Mouse (Mus musculus): ENCODE results near the gene Ddost.
A peak's percentile ranks its signal among the peaks of the same experiment; 100 is the strongest.
"Not testable (repeated sequence)": the region's sequence is repeated elsewhere in the genome, so short reads cannot be mapped to it uniquely, and the experiment has no call there.

The Ddost gene

DNA sequence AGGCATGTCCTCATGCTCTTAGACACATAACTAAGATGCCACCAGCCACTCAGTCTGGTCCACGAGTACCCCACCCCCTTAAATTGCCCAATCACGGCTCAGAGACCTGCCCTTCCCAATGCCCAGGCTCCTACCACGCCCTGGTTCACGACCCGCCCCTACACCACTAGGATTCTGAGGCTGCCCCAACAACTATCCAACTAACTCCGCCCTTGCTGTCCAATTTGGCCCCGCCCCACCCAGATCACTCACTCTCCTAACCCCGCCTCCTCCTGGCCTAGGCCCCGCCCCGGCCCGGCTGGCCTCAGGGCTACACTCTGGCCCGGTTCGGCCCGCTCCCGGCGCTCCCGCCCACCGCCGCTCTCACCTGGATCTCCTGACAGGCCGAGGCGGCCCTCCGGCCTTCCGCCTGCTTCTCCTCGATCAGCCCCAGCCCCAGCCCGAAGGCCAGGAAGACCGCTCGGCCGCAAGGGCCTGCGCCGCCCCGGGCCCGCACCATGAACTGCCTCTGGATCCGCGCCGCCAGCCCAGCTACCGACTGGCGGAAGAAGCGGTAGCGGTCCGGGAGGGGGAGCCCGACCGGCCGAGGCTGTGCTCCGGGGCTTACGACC lies 21.0 kb downstream of the Ddost start:
- Histone ChIP-seq H3K9me3 (ENCODE audit: low read length) (peaks cover 33% of the 10 kb centered on the region), H3K36me3 (ENCODE audit: insufficient read depth, low read length) (no peaks in the 10 kb centered on the region), H3K4me3 (replicated peaks; ENCODE audit: low read length) (peak overlapping the region; percentile 97), H3K27me3 (ENCODE audit: insufficient read depth, low read length) (no peaks in the 10 kb centered on the region), H3K4me1 (replicated peaks; ENCODE audit: low read depth, low read length) (peaks cover 45% of the 10 kb centered on the region)
- no peak for TF ChIP-seq POU5F1 (IDR thresholded peaks at IDR 0.05; ENCODE audit: borderline replicate concordance, low read length)
- no peak for TF ChIP-seq NANOG (IDR thresholded peaks at IDR 0.05; ENCODE audit: borderline replicate concordance, low read length)
- TF ChIP-seq CTCF (conservative IDR thresholded peaks at IDR 0.05; ENCODE audit: low read length): no peak

DNA sequence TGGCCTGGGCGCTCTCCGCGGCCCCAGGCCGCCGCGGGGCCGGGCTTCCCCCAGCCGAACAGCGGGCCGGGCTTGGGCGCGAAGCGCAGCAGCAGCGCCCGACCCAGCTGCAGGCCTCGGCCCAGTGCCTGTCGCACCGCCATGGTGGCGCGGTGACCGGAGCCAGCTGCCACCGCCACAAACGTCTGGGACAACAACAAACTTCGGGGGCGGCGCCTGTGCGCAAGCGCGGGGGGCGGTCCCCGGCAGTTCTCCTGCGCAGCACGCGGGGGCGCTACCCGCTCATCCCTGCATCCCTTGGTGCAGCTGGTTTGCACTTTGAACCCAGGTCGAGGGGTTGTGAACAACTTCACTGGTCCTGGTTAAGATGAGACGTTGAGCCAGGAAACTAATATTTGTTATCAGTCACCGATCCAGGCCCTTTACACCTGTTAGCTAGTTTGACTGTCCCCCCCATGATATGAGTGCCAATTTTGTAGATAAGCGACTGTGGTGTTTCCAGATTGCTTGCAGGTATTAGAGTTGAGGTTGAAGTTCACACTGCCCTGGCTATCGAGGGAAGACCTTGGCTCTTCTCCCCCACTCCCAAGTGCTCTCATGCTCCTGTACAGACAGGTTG lies 21.7 kb downstream of the Ddost start, which contains the start of gene Pink1:
Pink1 (minus strand) TSS at position 231 of the 619 bp plus-strand sequence.
- Histone ChIP-seq H3K4me3 (replicated peaks; ENCODE audit: low read length) (peak within 1 kb of the TSS; percentile 97), H3K9me3 (ENCODE audit: low read length) (peaks cover 33% of the 10 kb centered on the region), H3K4me1 (replicated peaks; ENCODE audit: low read depth, low read length) (peaks cover 46% of the 10 kb centered on the region), H3K27me3 (ENCODE audit: insufficient read depth, low read length) (no peaks in the 10 kb centered on the region), H3K36me3 (ENCODE audit: insufficient read depth, low read length) (no peaks in the 10 kb centered on the region)
- TF ChIP-seq CTCF (conservative IDR thresholded peaks at IDR 0.05; ENCODE audit: low read length) (peak; percentile 30), NANOG (IDR thresholded peaks at IDR 0.05; ENCODE audit: borderline replicate concordance, low read length) (no peak)

DNA sequence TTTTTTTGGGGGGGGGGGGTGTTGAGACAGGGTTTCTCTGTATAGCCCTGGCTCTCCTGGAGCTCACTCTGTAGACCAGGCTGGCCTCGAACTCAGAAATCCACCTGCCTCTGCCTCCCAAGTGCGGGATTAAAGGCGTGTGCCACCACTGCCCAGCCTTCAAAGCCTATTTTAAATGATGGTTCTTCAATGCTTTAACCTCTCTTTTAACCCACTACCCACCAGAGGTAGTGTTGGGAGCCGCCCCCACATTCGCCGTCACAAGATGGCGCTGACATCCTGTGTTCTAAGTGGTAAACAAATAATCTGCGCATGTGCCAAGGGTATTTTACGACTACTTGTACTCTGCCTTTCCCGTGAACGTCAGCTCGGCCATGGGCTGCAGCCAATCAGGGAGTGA lies 22.6 kb downstream of the Ddost start:
- H3K4me3 ChIP-seq (replicated peaks; ENCODE audit: low read length); H3K36me3 ChIP-seq (ENCODE audit: insufficient read depth, low read length); H3K27me3 ChIP-seq (ENCODE audit: insufficient read depth, low read length): not testable (repeated sequence)
- Histone ChIP-seq H3K9me3 (ENCODE audit: low read length) (peaks cover 33% of the 10 kb centered on the region), H3K4me1 (replicated peaks; ENCODE audit: low read depth, low read length) (peaks cover 41% of the 10 kb centered on the region)

DNA sequence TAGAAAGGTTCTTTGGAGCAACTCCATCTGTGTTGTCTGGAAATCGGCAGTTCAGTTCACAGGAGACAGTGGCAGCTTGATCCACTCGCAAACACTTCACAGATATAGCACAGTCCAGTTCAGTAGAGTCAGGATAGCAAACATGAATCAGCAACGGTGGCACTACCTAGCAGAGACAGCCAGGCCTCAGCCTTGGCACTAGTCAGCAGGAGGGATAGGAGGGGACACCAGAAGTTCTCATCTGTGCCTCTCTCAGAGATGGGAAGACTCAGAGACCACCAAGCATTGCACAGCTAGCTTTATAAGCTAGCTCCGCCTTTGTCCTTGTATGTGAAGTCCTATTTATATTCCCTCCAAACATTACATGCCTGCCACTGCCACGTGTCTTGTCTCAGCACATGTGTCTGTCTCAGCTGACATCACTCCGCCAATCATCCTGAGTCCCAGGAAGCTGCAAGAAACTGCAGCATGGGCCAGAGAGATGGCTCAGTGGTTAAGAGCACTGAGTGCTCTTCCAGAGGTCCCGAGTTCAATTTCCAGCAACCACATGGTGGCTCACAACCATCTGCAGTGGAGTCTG lies 23.5 kb downstream of the Ddost start:
- Histone ChIP-seq H3K4me3 (replicated peaks; ENCODE audit: low read length) (no peak overlapping the region), H3K36me3 (ENCODE audit: insufficient read depth, low read length) (no peaks in the 10 kb centered on the region), H3K4me1 (replicated peaks; ENCODE audit: low read depth, low read length) (peaks cover 36% of the 10 kb centered on the region), H3K9me3 (ENCODE audit: low read length) (peaks cover 33% of the 10 kb centered on the region), H3K27me3 (ENCODE audit: insufficient read depth, low read length) (no peaks in the 10 kb centered on the region)
- no peak for TF ChIP-seq CTCF (conservative IDR thresholded peaks at IDR 0.05; ENCODE audit: low read length)
- TF ChIP-seq POU5F1 (IDR thresholded peaks at IDR 0.05; ENCODE audit: borderline replicate concordance, low read length): no peak
- TF ChIP-seq NANOG (IDR thresholded peaks at IDR 0.05; ENCODE audit: borderline replicate concordance, low read length): no peak

DNA sequence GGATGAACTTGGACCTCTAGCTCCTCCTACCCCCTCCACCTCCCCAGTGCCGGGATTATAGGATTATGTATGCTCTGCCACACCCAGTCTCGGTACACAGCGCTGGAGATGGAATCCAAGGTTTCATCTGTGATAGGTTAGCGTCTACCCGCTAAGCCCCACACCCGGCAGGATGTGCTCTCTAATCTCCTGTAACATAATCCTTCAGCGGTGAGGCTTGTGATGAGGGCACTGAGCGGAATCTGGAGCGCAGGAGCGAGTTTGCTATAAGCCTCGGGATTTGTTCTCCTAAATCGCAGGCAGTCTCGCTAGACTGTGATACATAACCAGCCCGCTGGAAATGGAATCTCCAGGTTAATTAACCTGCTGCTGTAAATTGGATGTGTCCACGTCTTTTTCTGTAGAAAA lies 25.7 kb downstream of the Ddost start:
- Histone ChIP-seq H3K9me3 (ENCODE audit: low read length) (peaks cover 33% of the 10 kb centered on the region), H3K27me3 (ENCODE audit: insufficient read depth, low read length) (no peaks in the 10 kb centered on the region), H3K36me3 (ENCODE audit: insufficient read depth, low read length) (no peaks in the 10 kb centered on the region), H3K4me3 (replicated peaks; ENCODE audit: low read length) (no peak overlapping the region), H3K4me1 (replicated peaks; ENCODE audit: low read depth, low read length) (peaks cover 27% of the 10 kb centered on the region)
- TF ChIP-seq NANOG (IDR thresholded peaks at IDR 0.05; ENCODE audit: borderline replicate concordance, low read length) (no peak), CTCF (conservative IDR thresholded peaks at IDR 0.05; ENCODE audit: low read length) (no peak), POU5F1 (IDR thresholded peaks at IDR 0.05; ENCODE audit: borderline replicate concordance, low read length) (no peak)

DNA sequence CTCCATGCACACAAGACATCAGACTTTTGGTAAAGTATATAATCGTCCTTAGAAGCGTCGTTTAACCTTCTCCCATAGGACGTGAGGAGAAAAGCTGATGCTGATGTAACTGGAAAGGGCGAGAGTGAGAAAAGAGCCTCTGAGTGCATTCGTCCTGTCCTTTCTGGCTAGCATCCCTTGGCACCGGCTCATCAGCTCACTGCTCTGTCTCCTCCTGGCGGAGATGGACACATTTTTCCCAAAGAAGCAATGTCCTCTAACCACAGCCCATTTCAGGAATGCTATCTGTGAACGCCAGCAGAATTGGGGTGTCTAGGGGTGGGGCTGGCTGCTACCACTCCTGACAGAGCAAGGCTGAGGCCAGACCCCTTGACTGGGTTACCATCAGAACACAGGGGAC lies 27.1 kb downstream of the Ddost start:
- Histone ChIP-seq H3K9me3 (ENCODE audit: low read length) (peaks cover 30% of the 10 kb centered on the region), H3K4me1 (replicated peaks; ENCODE audit: low read depth, low read length) (peaks cover 23% of the 10 kb centered on the region), H3K27me3 (ENCODE audit: insufficient read depth, low read length) (no peaks in the 10 kb centered on the region), H3K36me3 (ENCODE audit: insufficient read depth, low read length) (no peaks in the 10 kb centered on the region), H3K4me3 (replicated peaks; ENCODE audit: low read length) (no peak overlapping the region)
- TF ChIP-seq NANOG (IDR thresholded peaks at IDR 0.05; ENCODE audit: borderline replicate concordance, low read length): no peak
- no peak for TF ChIP-seq CTCF (conservative IDR thresholded peaks at IDR 0.05; ENCODE audit: low read length)
- TF ChIP-seq POU5F1 (IDR thresholded peaks at IDR 0.05; ENCODE audit: borderline replicate concordance, low read length): no peak

DNA sequence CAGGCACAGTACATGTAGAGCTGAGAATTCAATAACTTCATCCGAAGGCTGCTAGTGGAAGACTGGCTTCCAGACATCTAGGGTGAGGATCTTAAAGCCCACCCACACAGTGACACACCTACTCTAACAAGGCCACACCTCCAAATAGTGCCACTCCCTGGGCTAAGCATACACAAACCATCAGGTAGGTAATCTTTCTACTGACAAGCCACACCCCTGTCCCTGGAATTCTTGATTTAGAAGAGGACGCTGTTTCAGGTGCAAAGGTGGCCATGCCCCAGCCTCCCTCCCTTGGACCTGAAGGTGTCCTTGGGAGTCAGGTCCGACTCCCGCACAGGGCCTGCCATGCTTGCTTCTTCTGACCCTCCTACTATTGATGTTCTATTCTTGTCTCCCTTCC lies 28.6 kb downstream of the Ddost start:
- Histone ChIP-seq H3K36me3 (ENCODE audit: insufficient read depth, low read length) (no peaks in the 10 kb centered on the region), H3K9me3 (ENCODE audit: low read length) (peaks cover 17% of the 10 kb centered on the region), H3K4me1 (replicated peaks; ENCODE audit: low read depth, low read length) (peaks cover 23% of the 10 kb centered on the region), H3K4me3 (replicated peaks; ENCODE audit: low read length) (no peak overlapping the region), H3K27me3 (ENCODE audit: insufficient read depth, low read length) (no peaks in the 10 kb centered on the region)
- TF ChIP-seq POU5F1 (IDR thresholded peaks at IDR 0.05; ENCODE audit: borderline replicate concordance, low read length) (no peak), CTCF (conservative IDR thresholded peaks at IDR 0.05; ENCODE audit: low read length) (no peak), NANOG (IDR thresholded peaks at IDR 0.05; ENCODE audit: borderline replicate concordance, low read length) (no peak)

DNA sequence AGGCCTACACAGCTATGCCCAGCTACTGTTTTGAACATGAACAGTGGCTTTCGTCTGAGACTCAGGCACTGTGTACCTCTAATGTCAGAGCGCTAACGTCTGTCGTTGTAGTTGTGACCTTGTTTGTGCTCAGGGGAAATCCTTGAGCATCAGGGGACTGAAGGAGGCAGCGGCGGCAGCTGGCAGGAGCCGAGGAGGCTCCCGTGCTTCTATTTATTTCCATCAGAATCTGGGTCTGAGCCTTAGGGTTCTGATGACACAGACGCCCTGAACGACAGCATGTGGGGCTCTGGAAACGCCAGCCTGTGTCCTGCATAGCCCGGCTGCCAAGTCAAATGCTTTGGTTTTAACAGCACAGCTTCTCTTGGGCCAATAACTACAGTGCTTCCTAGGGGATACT lies 30.5 kb downstream of the Ddost start:
- Histone ChIP-seq H3K27me3 (ENCODE audit: insufficient read depth, low read length) (no peaks in the 10 kb centered on the region), H3K9me3 (ENCODE audit: low read length) (no peaks in the 10 kb centered on the region), H3K4me1 (replicated peaks; ENCODE audit: low read depth, low read length) (peaks cover 23% of the 10 kb centered on the region), H3K36me3 (ENCODE audit: insufficient read depth, low read length) (no peaks in the 10 kb centered on the region), H3K4me3 (replicated peaks; ENCODE audit: low read length) (no peak overlapping the region)
- TF ChIP-seq POU5F1 (IDR thresholded peaks at IDR 0.05; ENCODE audit: borderline replicate concordance, low read length) (no peak), CTCF (conservative IDR thresholded peaks at IDR 0.05; ENCODE audit: low read length) (no peak), NANOG (IDR thresholded peaks at IDR 0.05; ENCODE audit: borderline replicate concordance, low read length) (no peak)

DNA sequence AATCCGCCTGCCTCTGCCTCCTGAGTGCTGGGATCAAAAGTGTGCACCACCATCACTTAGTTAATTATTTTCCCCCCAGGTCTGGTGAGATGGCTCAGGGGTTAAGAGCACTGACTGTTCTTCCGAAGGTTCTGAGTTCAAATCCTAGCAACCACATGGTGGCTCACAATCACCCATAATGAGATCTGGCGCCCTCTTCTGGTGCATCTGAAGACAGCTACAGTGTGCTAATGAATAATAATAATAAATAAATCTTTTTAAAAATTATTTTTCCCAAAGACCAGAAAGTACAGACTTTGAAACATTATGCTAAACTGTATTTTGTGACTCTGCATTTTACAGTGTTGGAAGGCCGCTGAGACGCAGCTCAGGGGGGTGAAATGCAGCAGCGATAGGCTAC lies 31.1 kb downstream of the Ddost start:
- Histone ChIP-seq H3K4me3 (replicated peaks; ENCODE audit: low read length) (no peak overlapping the region), H3K9me3 (ENCODE audit: low read length) (no peaks in the 10 kb centered on the region), H3K27me3 (ENCODE audit: insufficient read depth, low read length) (no peaks in the 10 kb centered on the region), H3K36me3 (ENCODE audit: insufficient read depth, low read length) (no peaks in the 10 kb centered on the region), H3K4me1 (replicated peaks; ENCODE audit: low read depth, low read length) (peaks cover 17% of the 10 kb centered on the region)
- TF ChIP-seq POU5F1 (IDR thresholded peaks at IDR 0.05; ENCODE audit: borderline replicate concordance, low read length): no peak
- no peak for TF ChIP-seq NANOG (IDR thresholded peaks at IDR 0.05; ENCODE audit: borderline replicate concordance, low read length)
- peak; percentile 36 for TF ChIP-seq CTCF (conservative IDR thresholded peaks at IDR 0.05; ENCODE audit: low read length)

Data from E14TG2a.4 (cell line).